Mouse (Mus musculus) C2C12 (cell line): ENCODE measurements around the gene Fbxl17. TPM values are rescaled to one million over a fixed set of nuclear protein-coding genes. Genes with fewer than 3 reads are reported as not detected.

ENCODE experiments used
- H3K27me3 ChIP-seq: one replicate; pipeline ENCODE4 v1.6.1; 2011; ENCODE audit not compliant: control insufficient read depth, insufficient read depth, insufficient read length
- H3K36me3 ChIP-seq: one replicate; pipeline ENCODE4 v1.6.1; 2011; ENCODE audit not compliant: control insufficient read depth, insufficient read depth
- H3K4me3 ChIP-seq: one replicate; pipeline ENCODE4 v1.5.1; 2011; ENCODE audit warnings: mild to moderate bottlenecking, control low read depth; ENCODE audit not compliant: poor library complexity, insufficient read depth, severe bottlenecking
- H3K79me2 ChIP-seq: one replicate; pipeline ENCODE4 v1.6.1; 2011; ENCODE audit not compliant: control insufficient read depth, insufficient read depth
- H3K79me3 ChIP-seq: one replicate; pipeline ENCODE4 v1.6.1; 2011; ENCODE audit warnings: low read depth, control low read depth
- H3ac ChIP-seq: one replicate; pipeline ENCODE3; 2011; ENCODE audit warnings: low read depth; ENCODE audit not compliant: control insufficient read depth, insufficient read length
- CEBPB ChIP-seq: IDR thresholded peaks from one replicate; pipeline ENCODE4 v1.6.1; 2011; ENCODE audit warnings: low read depth, mild to moderate bottlenecking, control low read depth, moderate library complexity
- CTCF ChIP-seq: IDR thresholded peaks from one replicate; pipeline ENCODE4 v1.5.1; 2011; ENCODE audit not compliant: control insufficient read depth, insufficient read depth, insufficient read length
- FOSL1 ChIP-seq: IDR thresholded peaks from one replicate; pipeline ENCODE4 v1.8.0; 2011; ENCODE audit warnings: mild to moderate bottlenecking, low read length; ENCODE audit not compliant: poor library complexity, insufficient read depth, severe bottlenecking
- MAX ChIP-seq: IDR thresholded peaks from one replicate; pipeline ENCODE4 v1.6.1; 2011; ENCODE audit warnings: mild to moderate bottlenecking, control low read depth
- MYOD1 ChIP-seq: IDR thresholded peaks from one replicate; pipeline ENCODE4 v1.6.1; 2011; ENCODE audit warnings: low read depth; ENCODE audit not compliant: control insufficient read depth, insufficient read length
- MYOG ChIP-seq: IDR thresholded peaks from one replicate; pipeline ENCODE4 v1.6.1; 2011; ENCODE audit not compliant: control insufficient read depth, insufficient read length; ENCODE audit errors: extremely low read depth
- USF1 ChIP-seq: IDR thresholded peaks from one replicate; pipeline ENCODE4 v1.6.1; 2011; ENCODE audit warnings: low read depth, mild to moderate bottlenecking, control low read depth, moderate library complexity
- polyA plus RNA-seq: library from polyadenylated mRNA; unstranded; fragments of >200 nt; fragmentation: generic; extraction: Trizol; gene quantifications from one replicate; pipeline ENCODE4 v1.2.1, GENCODE M21; 2012; ENCODE audit warnings: missing spikeins

Gene Fbxl17
- polyA plus RNA-seq, 1 experiment: 6.3 TPM

- Histone ChIP-seq H3K27me3 (no peaks in the 10 kb centered on the region), H3K36me3 (no peaks in the 10 kb centered on the region), H3K79me2 (no peaks in the 10 kb centered on the region), H3K4me3 (no peak overlapping the region), H3K79me3 (no peaks in the 10 kb centered on the region), H3ac (no peak overlapping the region)
- no peak for TF ChIP-seq CTCF
- no peak for TF ChIP-seq MAX
- TF ChIP-seq CEBPB: no peak
- TF ChIP-seq MYOG: no peak
- no peak for TF ChIP-seq FOSL1
- no peak for TF ChIP-seq MYOD1
- TF ChIP-seq USF1: no peak
Measured at GRCm38 (mm10) chr17:63208346-63208745, 291.5 kb downstream of the Fbxl17 start.

GRCm38 (mm10) chr17:63207714-63208113, 292.1 kb downstream of the Fbxl17 start:
- no peaks in the 10 kb centered on the region for H3K79me3 ChIP-seq
- H3K79me2 ChIP-seq: no peaks in the 10 kb centered on the region
- no peak overlapping the region for H3K4me3 ChIP-seq
- no peaks in the 10 kb centered on the region for H3K27me3 ChIP-seq
- H3K36me3 ChIP-seq: no peaks in the 10 kb centered on the region
- TF ChIP-seq MYOD1 (no peak), CEBPB (no peak), FOSL1 (no peak), CTCF (no peak), USF1 (no peak), MYOG (no peak), MAX (no peak)
- no peak overlapping the region for H3ac ChIP-seq

GRCm38 (mm10) chr17:63205316-63205715, 294.5 kb downstream of the Fbxl17 start:
- TF ChIP-seq CTCF (no peak), USF1 (no peak), MYOD1 (no peak), FOSL1 (no peak), CEBPB (no peak), MAX (no peak), MYOG (no peak)
- H3K4me3 ChIP-seq: no peak overlapping the region
- no peak overlapping the region for H3ac ChIP-seq
- no peaks in the 10 kb centered on the region for H3K27me3 ChIP-seq
- no peaks in the 10 kb centered on the region for H3K79me3 ChIP-seq
- no peaks in the 10 kb centered on the region for H3K36me3 ChIP-seq
- H3K79me2 ChIP-seq: no peaks in the 10 kb centered on the region

- Histone ChIP-seq H3K4me3 (no peak overlapping the region), H3K36me3 (no peaks in the 10 kb centered on the region), H3ac (no peak overlapping the region), H3K79me2 (no peaks in the 10 kb centered on the region), H3K27me3 (no peaks in the 10 kb centered on the region), H3K79me3 (no peaks in the 10 kb centered on the region)
- TF ChIP-seq CEBPB: no peak
Measured at GRCm38 (mm10) chr17:63203582-63204190, 296.1 kb downstream of the Fbxl17 start.

- Histone ChIP-seq H3K27me3 (no peaks in the 10 kb centered on the region), H3K36me3 (no peaks in the 10 kb centered on the region), H3ac (no peak overlapping the region), H3K79me3 (no peaks in the 10 kb centered on the region), H3K79me2 (no peaks in the 10 kb centered on the region), H3K4me3 (no peak overlapping the region)
- TF ChIP-seq MYOG: no peak
- TF ChIP-seq FOSL1: no peak
- no peak for TF ChIP-seq USF1
- TF ChIP-seq MAX: no peak
- TF ChIP-seq CEBPB: no peak
- TF ChIP-seq CTCF: no peak
- TF ChIP-seq MYOD1: no peak
Measured at GRCm38 (mm10) chr17:63198703-63199102, 301.1 kb downstream of the Fbxl17 start.

GRCm38 (mm10) chr17:63195496-63195895, 304.3 kb downstream of the Fbxl17 start:
- Histone ChIP-seq H3K27me3 (no peaks in the 10 kb centered on the region), H3K4me3 (no peak overlapping the region), H3K79me2 (no peaks in the 10 kb centered on the region), H3K36me3 (no peaks in the 10 kb centered on the region), H3K79me3 (no peaks in the 10 kb centered on the region), H3ac (no peak overlapping the region)
- no peak for TF ChIP-seq MAX
- TF ChIP-seq MYOG: no peak
- TF ChIP-seq CEBPB: no peak
- no peak for TF ChIP-seq USF1
- TF ChIP-seq FOSL1: no peak
- no peak for TF ChIP-seq CTCF
- no peak for TF ChIP-seq MYOD1
